Mouse (Mus musculus) limb, embryonic 14.5 days (tissue): ENCODE measurements at regions not wholly inside any gene's neighbourhood (a gene's known extent, or its start where the extent isn't known, plus 50 kb on each side); places are given as distances from the start of the nearest gene placed in this dataset.
"Not testable (repeated sequence)": the region's sequence is repeated elsewhere in the genome, so short reads cannot be mapped to it uniquely, and the experiment has no call there.

ENCODE experiments used
- ATAC-seq: fragments of 200-750 bp; cut with Nextera tagmentation; 2 replicates; pipeline ENCODE4 v1.8.0; 2017; ENCODE audit warnings: low read depth, moderate number of reproducible peaks, moderate TSS enrichment; ENCODE audit not compliant: low FRiP score
- DNase-seq: peaks from one replicate; pipeline ENCODE4 v3.0.0-alpha.2; 2015; ENCODE audit warnings: low spot score
- H3K27ac ChIP-seq: fragments of 300-500 bp; sonication (generic); replicated peaks from 2 replicates; pipeline ENCODE4 v1.5.1; 2014; ENCODE audit warnings: low read depth, mild to moderate bottlenecking, low read length, moderate library complexity, mixed read lengths
- H3K27me3 ChIP-seq: fragments of 300-500 bp; sonication (generic); 2 replicates; pipeline ENCODE4 v1.6.1; 2014; ENCODE audit warnings: low read length, mixed read lengths; ENCODE audit not compliant: control insufficient read depth, insufficient read depth
- H3K36me3 ChIP-seq: fragments of 300-500 bp; sonication (generic); 2 replicates; pipeline ENCODE4 v1.6.1; 2014; ENCODE audit warnings: mild to moderate bottlenecking, low read length, moderate library complexity, mixed read lengths; ENCODE audit not compliant: control insufficient read depth, insufficient read depth
- H3K4me1 ChIP-seq: fragments of 300-500 bp; sonication (generic); 2 replicates; pipeline ENCODE4 v1.6.1; 2014; ENCODE audit warnings: antibody characterized with exemption, low read length, mixed read lengths; ENCODE audit not compliant: control insufficient read depth, insufficient read depth
- H3K4me2 ChIP-seq: fragments of 300-500 bp; sonication (generic); replicated peaks from 2 replicates; pipeline ENCODE4 v1.6.1; 2014; ENCODE audit warnings: low read depth, mild to moderate bottlenecking, low read length, moderate library complexity; ENCODE audit not compliant: severe bottlenecking
- H3K4me3 ChIP-seq: fragments of 300-500 bp; sonication (generic); replicated peaks from 2 replicates; pipeline ENCODE4 v1.5.1; 2014; ENCODE audit warnings: low read length
- H3K9ac ChIP-seq: fragments of 300-500 bp; sonication (generic); 2 replicates; pipeline ENCODE4 v1.6.1; 2014; ENCODE audit warnings: mild to moderate bottlenecking, low read depth, low read length, moderate library complexity; ENCODE audit not compliant: severe bottlenecking
- H3K9me3 ChIP-seq: fragments of 300-500 bp; sonication (generic); 2 replicates; pipeline ENCODE4 v1.6.1; 2016; ENCODE audit warnings: low read length; ENCODE audit not compliant: control insufficient read depth
- POLR2A ChIP-seq: fragments of 200-500 bp; IDR thresholded peaks from 2 replicates; pipeline ENCODE4 v1.8.0; 2012; ENCODE audit warnings: inconsistent platforms, mild to moderate bottlenecking, moderate library complexity, borderline replicate concordance; ENCODE audit not compliant: insufficient read depth, insufficient read length; ENCODE audit errors: extremely low read depth
- WGBS: fragments of 180-500 bp; shearing (Covaris S2); extraction: QIAGEN DNeasy Blood & Tissue Kit; methylation state at CpG from one replicate; pipeline ENCODE4 v1.1.7; 2014; 5-methylcytosine and 5-hydroxymethylcytosine counted together

- H3K9ac ChIP-seq, result no peak overlapping the region
- DNase-seq (no peak), ATAC-seq (no peak)
- no peak overlapping the region for H3K4me2 ChIP-seq
- no peaks in the 10 kb centered on the region for H3K36me3 ChIP-seq
- H3K4me1 ChIP-seq, result no peaks in the 10 kb centered on the region
- H3K27ac ChIP-seq, result no peak overlapping the region
- H3K9me3 ChIP-seq, result no peaks in the 10 kb centered on the region
- WGBS, result 72% methylated on average over 2 of the region's 2 CpGs
- no peak for TF ChIP-seq POLR2A
- no peak overlapping the region for H3K4me3 ChIP-seq
- H3K27me3 ChIP-seq, result no peaks in the 10 kb centered on the region
Observed at GRCm38 (mm10) chr11:48707192-48707591, 92.9 kb upstream of the Rack1 start.

GRCm38 (mm10) chr11:48710972-48711371 is 89.2 kb upstream of the Rack1 start:
- Histone ChIP-seq H3K4me2 (no peak overlapping the region), H3K9ac (no peak overlapping the region), H3K9me3 (no peaks in the 10 kb centered on the region), H3K36me3 (no peaks in the 10 kb centered on the region), H3K4me1 (no peaks in the 10 kb centered on the region), H3K4me3 (no peak overlapping the region), H3K27ac (no peak overlapping the region), H3K27me3 (no peaks in the 10 kb centered on the region)
- DNase-seq (no peak), ATAC-seq (no peak)
- no peak for TF ChIP-seq POLR2A
- WGBS, result 89% methylated on average over 4 of the region's 4 CpGs

- Histone ChIP-seq H3K4me1 (no peaks in the 10 kb centered on the region), H3K27ac (no peak overlapping the region), H3K36me3 (no peaks in the 10 kb centered on the region), H3K9ac (no peak overlapping the region), H3K4me2 (no peak overlapping the region), H3K9me3 (no peaks in the 10 kb centered on the region), H3K4me3 (no peak overlapping the region), H3K27me3 (no peaks in the 10 kb centered on the region)
- no peak for TF ChIP-seq POLR2A
- DNase-seq (no peak), ATAC-seq (no peak)
Observed at GRCm38 (mm10) chr11:48724068-48724467, 76.1 kb upstream of the Rack1 start.

GRCm38 (mm10) chr11:48730826-48731225 is 69.3 kb upstream of the Rack1 start:
- H3K9ac ChIP-seq, H3K27me3 ChIP-seq, ATAC-seq, H3K4me2 ChIP-seq, H3K4me3 ChIP-seq, H3K4me1 ChIP-seq, H3K9me3 ChIP-seq, DNase-seq, H3K27ac ChIP-seq, H3K36me3 ChIP-seq: not testable (repeated sequence)
- WGBS, result 82% methylated on average over 4 of the region's 4 CpGs

- Histone ChIP-seq H3K27me3 (no peaks in the 10 kb centered on the region), H3K27ac (no peak overlapping the region), H3K4me3 (no peak overlapping the region), H3K9ac (no peak overlapping the region), H3K36me3 (no peaks in the 10 kb centered on the region), H3K9me3 (no peaks in the 10 kb centered on the region), H3K4me2 (no peak overlapping the region), H3K4me1 (no peaks in the 10 kb centered on the region)
- TF ChIP-seq POLR2A, result no peak
- ATAC-seq, result no peak
- DNase-seq, result no peak
- WGBS, result 83% methylated on average over 1 of the region's 1 CpGs
Observed at GRCm38 (mm10) chr11:48746503-48746902, 53.6 kb upstream of the Rack1 start.

GRCm38 (mm10) chr11:48748066-48748465 is 52.1 kb upstream of the Rack1 start:
- no peak for TF ChIP-seq POLR2A
- Histone ChIP-seq H3K27me3 (no peaks in the 10 kb centered on the region), H3K9me3 (no peaks in the 10 kb centered on the region), H3K27ac (no peak overlapping the region), H3K36me3 (no peaks in the 10 kb centered on the region), H3K4me1 (no peaks in the 10 kb centered on the region), H3K4me3 (no peak overlapping the region), H3K4me2 (no peak overlapping the region), H3K9ac (no peak overlapping the region)
- ATAC-seq, result no peak
- 77% methylated on average over 2 of the region's 2 CpGs for WGBS
- DNase-seq, result no peak
